Mouse (Mus musculus) heart, adult 9 months (tissue): ENCODE data around the gene Dlg2.

Source experiments
- DNase-seq, 2 experiments: peaks; one replicate each; pipeline ENCODE4 v3.0.0; 2022; ENCODE audit warnings: low spot score in 2 of 2

Dlg2 gene

GRCm38 (mm10) chr7:92180591-92181587 is 1704.4 kb downstream of the Dlg2 start:
- DNase-seq = peak; percentile 23 to 34

- DNase-seq = peak in 1 of 2 experiments; percentile 18
Measured at GRCm38 (mm10) chr7:92181959-92182612, 1705.6 kb downstream of the Dlg2 start.

DNA sequence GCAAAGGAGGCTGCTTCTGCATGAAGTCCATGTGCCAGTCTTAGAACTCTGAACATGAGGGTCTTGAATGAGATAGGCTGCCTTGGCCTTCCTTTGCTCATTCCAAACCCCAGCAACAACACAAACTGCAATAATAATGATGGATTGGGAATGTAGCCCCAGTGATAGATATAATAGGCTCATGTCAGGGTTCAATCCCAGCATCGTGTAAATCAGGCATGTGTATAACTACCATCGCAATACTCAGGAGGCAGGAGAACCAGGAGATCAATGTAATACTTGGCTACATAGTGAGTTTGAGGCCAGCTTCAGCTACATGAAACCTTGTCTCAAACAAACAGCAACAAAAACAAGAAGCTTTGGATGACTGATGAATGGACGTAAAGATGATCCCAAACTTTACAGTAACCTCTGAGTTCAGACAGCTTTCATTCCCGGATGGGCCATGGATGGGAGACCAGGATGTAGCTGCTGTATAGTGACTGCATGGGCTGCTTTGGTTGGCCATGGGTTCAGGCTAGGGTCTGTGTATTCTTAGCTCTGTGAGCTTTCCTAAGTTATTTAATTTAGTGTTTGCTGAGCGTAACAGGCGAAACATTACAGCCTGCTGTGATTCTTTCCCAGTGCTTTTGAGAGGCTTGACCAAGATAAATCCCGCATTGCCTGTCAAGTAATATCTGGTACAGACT is 1708.0 kb downstream of the Dlg2 start:
- DNase-seq = no peak

DNA sequence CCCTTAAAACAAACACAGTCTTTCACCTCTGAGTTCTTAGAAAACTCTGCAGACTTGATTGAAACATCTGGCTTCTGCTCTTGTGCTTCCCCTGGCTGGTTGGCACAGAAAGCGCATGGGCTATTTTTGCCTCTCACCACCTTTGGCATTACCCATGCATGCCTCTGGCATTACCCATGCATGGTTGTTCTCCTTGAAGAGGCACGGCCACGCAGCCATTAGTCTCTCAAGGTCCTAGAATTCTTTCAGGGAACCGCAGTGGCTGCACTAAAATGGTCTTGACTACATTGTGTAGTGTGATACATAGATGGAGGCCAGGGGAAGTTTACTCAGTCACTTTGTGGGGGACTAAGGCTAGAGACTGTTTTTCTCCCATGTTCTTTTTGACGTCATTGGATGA is 1709.9 kb downstream of the Dlg2 start:
- DNase-seq = peak in 1 of 2 experiments; percentile 15

DNA sequence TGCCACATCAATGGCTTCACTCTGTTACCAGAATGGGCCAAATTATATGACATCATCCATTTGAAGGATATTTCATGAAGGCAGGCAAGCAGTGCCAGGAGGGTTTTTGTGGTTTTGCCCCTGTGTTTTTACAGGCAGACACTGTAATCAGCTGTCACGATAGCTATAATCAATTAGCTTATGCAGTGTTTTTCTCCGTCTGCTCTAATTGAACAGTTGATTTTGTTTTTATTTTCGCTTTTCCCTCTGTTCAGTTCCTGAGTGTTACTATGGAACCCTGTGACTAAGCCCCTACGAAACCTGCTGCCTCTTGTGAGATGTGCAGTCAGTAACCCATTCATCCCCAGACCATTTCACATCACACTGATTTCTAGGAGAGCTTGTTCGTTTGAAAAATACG is 1712.7 kb downstream of the Dlg2 start:
- no peak for DNase-seq

GRCm38 (mm10) chr7:92196004-92196403 is 1719.5 kb downstream of the Dlg2 start:
- DNase-seq = no peak

DNA sequence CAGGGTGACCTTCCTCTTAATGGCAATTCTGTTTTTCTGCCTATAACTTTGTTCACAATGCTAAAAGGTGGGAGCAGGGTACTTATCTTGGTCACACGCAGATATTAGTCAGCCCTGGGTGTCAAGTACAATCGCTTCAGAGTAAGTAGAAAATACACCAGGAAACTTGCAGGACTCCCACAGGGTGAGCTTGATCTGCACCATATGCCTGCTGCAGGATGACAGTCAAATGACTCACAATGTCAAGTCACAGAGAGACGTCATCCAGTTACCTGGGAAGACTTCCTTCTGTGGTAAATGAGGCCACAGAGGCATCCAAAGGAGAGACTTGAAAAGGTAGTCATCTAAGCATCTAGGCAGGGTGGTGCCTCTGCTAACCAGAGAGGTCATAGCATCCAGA is 1721.1 kb downstream of the Dlg2 start:
- DNase-seq = no peak

DNA sequence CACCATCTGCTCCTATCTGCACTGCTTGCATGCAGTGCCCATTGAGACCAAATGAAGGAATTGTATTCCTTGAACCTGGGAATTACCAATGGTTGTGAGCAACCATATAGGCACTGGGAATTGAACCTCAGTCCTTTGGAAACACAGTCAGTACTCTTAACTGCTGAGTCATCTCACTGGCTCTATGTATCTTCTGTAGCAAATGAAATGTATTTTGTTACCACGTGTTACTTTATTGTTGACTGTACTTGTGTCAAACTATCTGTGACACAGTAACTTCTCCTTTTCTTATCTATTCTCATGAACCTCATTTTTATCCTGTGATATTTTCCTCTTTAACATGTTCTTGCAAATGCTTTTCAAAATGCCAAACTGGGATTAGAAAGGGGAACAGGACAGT is 1722.7 kb downstream of the Dlg2 start:
- no peak for DNase-seq

- DNase-seq = no peak
Measured at GRCm38 (mm10) chr7:92210701-92211100, 1734.2 kb downstream of the Dlg2 start.

- peak; percentile 41 to 42 for DNase-seq
Measured at GRCm38 (mm10) chr7:92213751-92214150, 1737.3 kb downstream of the Dlg2 start.

DNA sequence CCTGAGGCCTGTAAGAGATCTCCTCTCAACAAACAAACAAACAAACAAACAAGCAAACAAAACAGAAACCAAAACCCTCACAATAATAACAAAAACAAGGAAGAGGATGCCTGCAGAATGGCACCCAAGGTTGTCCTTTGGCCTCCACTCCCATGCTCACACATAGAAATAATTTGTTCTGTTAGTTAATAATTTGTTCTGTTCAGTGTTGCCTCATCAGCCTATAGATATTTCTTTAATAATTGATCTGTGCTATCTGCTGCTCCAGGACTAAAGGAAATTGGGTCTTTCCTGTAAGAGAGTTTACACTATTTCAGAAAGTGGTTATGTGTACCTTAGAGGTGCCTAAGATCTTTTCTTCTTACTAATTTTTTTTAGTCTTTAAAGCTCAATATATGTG is 1741.7 kb downstream of the Dlg2 start:
- no peak for DNase-seq

DNA sequence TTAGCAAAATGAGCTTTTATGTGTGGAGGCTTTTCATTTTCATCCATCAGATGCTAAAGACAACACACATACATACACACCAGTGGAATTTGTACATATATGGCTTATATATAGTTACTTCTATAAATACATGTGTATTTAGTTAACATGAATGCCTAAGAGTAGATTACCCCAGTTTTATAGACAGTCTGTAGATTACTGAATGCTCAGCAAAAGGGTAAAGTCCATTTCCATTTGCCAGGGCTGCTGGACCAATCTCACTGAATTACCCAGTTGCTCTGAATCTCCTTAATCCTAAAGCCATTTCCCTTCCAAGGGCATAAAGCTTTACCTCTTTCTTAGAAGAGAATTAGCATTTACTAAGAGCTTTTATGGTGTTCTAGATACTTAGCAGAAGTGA is 1744.1 kb downstream of the Dlg2 start:
- DNase-seq = no peak

- DNase-seq = no peak
Measured at GRCm38 (mm10) chr7:92234476-92235202, 1758.2 kb downstream of the Dlg2 start.

- no peak for DNase-seq
Measured at GRCm38 (mm10) chr7:92235541-92236031, 1759.1 kb downstream of the Dlg2 start.

DNA sequence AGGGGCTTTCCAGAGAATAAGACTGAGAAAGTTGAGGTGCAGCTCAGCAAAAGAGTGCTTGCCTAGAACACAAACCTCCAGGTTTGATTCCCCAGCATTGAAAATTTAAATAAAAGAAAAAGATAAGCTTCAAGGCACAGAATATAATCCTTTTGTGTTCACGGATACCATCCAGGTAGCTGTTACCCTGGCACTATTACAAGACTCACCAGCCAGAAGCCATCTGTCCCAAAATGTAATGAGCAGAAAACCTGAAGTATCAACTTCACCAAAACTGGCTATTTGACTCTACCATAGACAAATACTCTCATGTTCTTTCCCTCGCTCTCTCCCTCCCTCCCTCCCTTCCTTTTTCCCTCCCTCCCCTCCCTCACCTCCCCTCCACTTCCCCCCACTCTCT is 1764.4 kb downstream of the Dlg2 start:
- DNase-seq = no peak

GRCm38 (mm10) chr7:92247594-92247993 is 1771.1 kb downstream of the Dlg2 start:
- no peak for DNase-seq

GRCm38 (mm10) chr7:92248619-92249018 is 1772.1 kb downstream of the Dlg2 start:
- DNase-seq = no peak

- no peak for DNase-seq
Measured at GRCm38 (mm10) chr7:92258148-92258547, 1781.7 kb downstream of the Dlg2 start.

DNA sequence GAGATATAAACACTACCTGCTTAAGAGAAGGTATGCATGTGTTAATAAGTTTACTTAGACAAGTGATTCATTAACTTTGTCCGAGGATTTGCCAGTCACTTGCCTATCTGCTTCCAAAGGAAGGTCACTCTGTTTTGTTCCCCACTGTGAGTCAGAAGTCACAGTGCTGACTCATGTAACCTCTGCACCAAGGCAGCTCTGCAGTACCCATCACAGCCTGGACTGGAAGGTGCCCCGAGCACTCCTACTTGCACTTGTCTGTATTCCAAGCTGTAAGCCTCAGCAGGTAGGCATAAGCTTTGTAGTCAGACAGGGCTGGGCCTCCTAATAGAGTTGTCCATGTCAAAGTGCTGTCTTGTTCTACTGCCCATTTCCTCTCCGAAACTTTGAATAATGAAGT is 1782.2 kb downstream of the Dlg2 start:
- no peak for DNase-seq

- no peak for DNase-seq
Measured at GRCm38 (mm10) chr7:92264325-92264724, 1787.9 kb downstream of the Dlg2 start.

- DNase-seq = no peak
Measured at GRCm38 (mm10) chr7:92264964-92265363, 1788.5 kb downstream of the Dlg2 start.
